Mouse (Mus musculus): ENCODE data around the gene Dhcr24.
A peak's percentile ranks its signal among the peaks of the same experiment; 100 is the strongest.

Dhcr24 gene

GRCm38 (mm10) chr4:106560846-106561781 is at the start of gene Dhcr24:
Gene Dhcr24 (plus strand): TSS chr4:106561038.
- DNase-seq (ENCODE audit: low spot score in 2 of 2) = peak; percentile 98

GRCm38 (mm10) chr4:106514606-106515005 is 46.2 kb upstream of the Dhcr24 start:
- no peak for DNase-seq (ENCODE audit: low spot score in 2 of 2)

GRCm38 (mm10) chr4:106522547-106522946 is 38.3 kb upstream of the Dhcr24 start:
- no peak for DNase-seq (ENCODE audit: low spot score in 2 of 2)

- no peak for DNase-seq (ENCODE audit: low spot score in 2 of 2)
These were observed 36.7 kb upstream of the Dhcr24 start for GRCm38 (mm10) chr4:106524131-106524530.

- DNase-seq (ENCODE audit: low spot score in 2 of 2) = no peak
These were observed 35.8 kb upstream of the Dhcr24 start for GRCm38 (mm10) chr4:106525001-106525400.

GRCm38 (mm10) chr4:106527856-106528547 is 32.8 kb upstream of the Dhcr24 start:
- DNase-seq (ENCODE audit: low spot score in 2 of 2) = peak in 1 of 2 experiments; percentile 43

GRCm38 (mm10) chr4:106529375-106530112 is 31.3 kb upstream of the Dhcr24 start:
- DNase-seq (ENCODE audit: low spot score in 2 of 2) = peak; percentile 91 to 95

- no peak for DNase-seq (ENCODE audit: low spot score in 2 of 2)
These were observed 30.7 kb upstream of the Dhcr24 start for GRCm38 (mm10) chr4:106530113-106530482.

- DNase-seq (ENCODE audit: low spot score in 2 of 2) = no peak
These were observed 27.3 kb upstream of the Dhcr24 start for GRCm38 (mm10) chr4:106533421-106534080.

GRCm38 (mm10) chr4:106534256-106534655 is 26.6 kb upstream of the Dhcr24 start:
- no peak for DNase-seq (ENCODE audit: low spot score in 2 of 2)

- no peak for DNase-seq (ENCODE audit: low spot score in 2 of 2)
These were observed 21.1 kb upstream of the Dhcr24 start for GRCm38 (mm10) chr4:106539756-106540155.

GRCm38 (mm10) chr4:106541491-106541890 is 19.3 kb upstream of the Dhcr24 start:
- DNase-seq (ENCODE audit: low spot score in 2 of 2) = no peak

- no peak for DNase-seq (ENCODE audit: low spot score in 2 of 2)
These were observed 18.6 kb upstream of the Dhcr24 start for GRCm38 (mm10) chr4:106542211-106542610.

GRCm38 (mm10) chr4:106545817-106546373 is 14.9 kb upstream of the Dhcr24 start:
- no peak for DNase-seq (ENCODE audit: low spot score in 2 of 2)

- DNase-seq (ENCODE audit: low spot score in 2 of 2) = no peak
These were observed 13.9 kb upstream of the Dhcr24 start for GRCm38 (mm10) chr4:106546896-106547295.

GRCm38 (mm10) chr4:106548113-106548512 is 12.7 kb upstream of the Dhcr24 start:
- no peak for DNase-seq (ENCODE audit: low spot score in 2 of 2)

GRCm38 (mm10) chr4:106550516-106551166 is 10.2 kb upstream of the Dhcr24 start:
- DNase-seq (ENCODE audit: low spot score in 2 of 2) = no peak

GRCm38 (mm10) chr4:106557262-106557661 is 3.6 kb upstream of the Dhcr24 start:
- DNase-seq (ENCODE audit: low spot score in 2 of 2) = no peak

GRCm38 (mm10) chr4:106557978-106558377 is 2.9 kb upstream of the Dhcr24 start:
- no peak for DNase-seq (ENCODE audit: low spot score in 2 of 2)

GRCm38 (mm10) chr4:106559343-106560212 is 1.3 kb upstream of the Dhcr24 start:
- no peak for DNase-seq (ENCODE audit: low spot score in 2 of 2)

Data from right cerebral cortex, postnatal 10 days (tissue).